Mouse (Mus musculus) naive thymus-derived CD4-positive, alpha-beta T cell, adult 2 months (primary cell): Measurements from ENCODE around the gene Draxin.

Experiments
- DNase-seq: peaks from one replicate; pipeline ENCODE4 v3.0.0-alpha.2; 2011; ENCODE audit warnings: low read depth

The Draxin gene

GRCm38 (mm10) chr4:148114758-148115391 lies 15.6 kb downstream of the Draxin start:
- DNase-seq: peak; percentile 88

GRCm38 (mm10) chr4:148112519-148112918 lies 18.0 kb downstream of the Draxin start:
- DNase-seq: no peak

- DNase-seq: no peak
Observed at GRCm38 (mm10) chr4:148109215-148109614, 21.3 kb downstream of the Draxin start.

GRCm38 (mm10) chr4:148108565-148109100 lies 21.9 kb downstream of the Draxin start:
- DNase-seq: no peak

GRCm38 (mm10) chr4:148107621-148108291 lies 22.7 kb downstream of the Draxin start:
- DNase-seq: no peak

- no peak for DNase-seq
Observed at GRCm38 (mm10) chr4:148104146-148104545, 26.4 kb downstream of the Draxin start.

GRCm38 (mm10) chr4:148101801-148102527 lies 28.5 kb downstream of the Draxin start:
- DNase-seq: peak; percentile 58

- DNase-seq: no peak
Observed at GRCm38 (mm10) chr4:148098666-148099065, 31.8 kb downstream of the Draxin start.

- no peak for DNase-seq
Observed at GRCm38 (mm10) chr4:148097936-148098335, 32.6 kb downstream of the Draxin start.

- no peak for DNase-seq
Observed at GRCm38 (mm10) chr4:148095081-148095480, 35.4 kb downstream of the Draxin start.

GRCm38 (mm10) chr4:148094161-148094560 lies 36.3 kb downstream of the Draxin start:
- no peak for DNase-seq

- DNase-seq: no peak
Observed at GRCm38 (mm10) chr4:148092551-148093271, 37.8 kb downstream of the Draxin start.

- DNase-seq: no peak
Observed at GRCm38 (mm10) chr4:148091181-148091580, 39.3 kb downstream of the Draxin start.

GRCm38 (mm10) chr4:148089166-148089565 lies 41.3 kb downstream of the Draxin start:
- DNase-seq: no peak

- peak; percentile 89 for DNase-seq
Observed at GRCm38 (mm10) chr4:148087907-148088527, 42.5 kb downstream of the Draxin start, which contains the start of gene Agtrap. Agtrap (minus strand) TSS chr4:148088031.

- DNase-seq: peak; percentile 37
Observed at GRCm38 (mm10) chr4:148087091-148087906, 43.2 kb downstream of the Draxin start.

- no peak for DNase-seq
Observed at GRCm38 (mm10) chr4:148085907-148086305, 44.6 kb downstream of the Draxin start.

GRCm38 (mm10) chr4:148085131-148085906 lies 45.2 kb downstream of the Draxin start:
- DNase-seq: no peak

GRCm38 (mm10) chr4:148084261-148084714 lies 46.2 kb downstream of the Draxin start:
- DNase-seq: no peak
